Mouse (Mus musculus) erythroblast, embryonic 14.5 days (primary cell): Measurements from ENCODE around the gene Ninj2.

Source experiments
- GATA1 ChIP-seq: IDR thresholded peaks from 2 replicates; pipeline ENCODE4 v1.6.1; 2012; ENCODE audit warnings: low read length, inconsistent platforms, mixed read lengths
- TAL1 ChIP-seq: IDR thresholded peaks from 3 replicates; pipeline ENCODE4 v1.6.1; 2012; ENCODE audit warnings: low read length, inconsistent platforms, mixed read lengths

DNA sequence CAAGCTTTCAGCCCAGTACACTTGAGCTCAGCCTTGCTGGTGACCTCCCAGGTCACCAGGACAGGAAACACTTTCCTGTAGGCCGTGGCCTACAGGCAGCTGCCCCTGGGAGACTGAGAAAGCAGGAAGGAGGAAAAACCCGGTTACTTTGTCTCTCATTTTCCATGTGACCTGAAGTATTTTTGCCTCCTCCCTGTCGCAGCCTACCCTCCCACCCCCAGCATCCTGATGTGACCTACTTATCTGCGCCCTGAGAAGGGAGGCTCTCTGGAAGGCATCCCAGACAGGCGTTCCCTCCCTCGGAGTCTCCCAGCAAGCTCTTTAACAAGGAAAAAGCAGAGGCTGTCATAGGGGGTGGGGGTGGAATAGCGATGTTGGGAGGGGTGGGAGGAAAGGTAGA, 16.0 kb downstream of the Ninj2 start:
- TF ChIP-seq GATA1 (no peak), TAL1 (no peak)
